Mouse (Mus musculus) Patski (cell line): ENCODE measurements around the gene Zbtb32. TPM values are rescaled to one million over a fixed set of nuclear protein-coding genes. Genes with fewer than 3 reads are reported as not detected.
A peak's percentile ranks its signal among the peaks of the same experiment; 100 is the strongest.

Experiments
- ATAC-seq: fragments of 100-300 bp; one replicate; pipeline ENCODE4 v1.8.0; 2021
- CTCF ChIA-PET: fragments of 350-600 bp; sonication (Branson Sonifier 250); formaldehyde crosslinking; loops from one replicate; lab custom pipeline; 2022; ENCODE audit warnings: inconsistent platforms; lab: Charles Lee
- POLR2A ChIA-PET: fragments of 350-600 bp; sonication (Branson Sonifier 250); formaldehyde crosslinking; loops from one replicate; lab custom pipeline; 2022; ENCODE audit warnings: antibody characterized with exemption, inconsistent platforms; lab: Charles Lee
- DNase-seq: peaks from one replicate; pipeline ENCODE4 v3.0.0-alpha.2; 2011; ENCODE audit warnings: low read depth, low spot score
- H3K27me3 ChIP-seq: fragments of 371-371 bp; one replicate; pipeline ENCODE4 v1.5.1; 2021
- CTCF ChIP-seq: fragments of 100-300 bp; IDR thresholded peaks from one replicate; pipeline ENCODE4 v1.5.1; 2021
- in situ Hi-C: fragments of 300-500 bp; cut with MboI; formaldehyde crosslinking; loops from 3 replicates; pipeline ENCODE4 v1.11.1; 2018; ENCODE audit warnings: low pct_unique_long_range_greater_than_20kb, mixed read lengths
- polyA plus RNA-seq: library from polyadenylated mRNA; unstranded; gene quantifications from one replicate; pipeline ENCODE4 v1.2.3, GENCODE M21; 2021

Zbtb32 gene
- polyA plus RNA-seq, 1 experiment from 2014 or later, result 1.9 TPM

DNA sequence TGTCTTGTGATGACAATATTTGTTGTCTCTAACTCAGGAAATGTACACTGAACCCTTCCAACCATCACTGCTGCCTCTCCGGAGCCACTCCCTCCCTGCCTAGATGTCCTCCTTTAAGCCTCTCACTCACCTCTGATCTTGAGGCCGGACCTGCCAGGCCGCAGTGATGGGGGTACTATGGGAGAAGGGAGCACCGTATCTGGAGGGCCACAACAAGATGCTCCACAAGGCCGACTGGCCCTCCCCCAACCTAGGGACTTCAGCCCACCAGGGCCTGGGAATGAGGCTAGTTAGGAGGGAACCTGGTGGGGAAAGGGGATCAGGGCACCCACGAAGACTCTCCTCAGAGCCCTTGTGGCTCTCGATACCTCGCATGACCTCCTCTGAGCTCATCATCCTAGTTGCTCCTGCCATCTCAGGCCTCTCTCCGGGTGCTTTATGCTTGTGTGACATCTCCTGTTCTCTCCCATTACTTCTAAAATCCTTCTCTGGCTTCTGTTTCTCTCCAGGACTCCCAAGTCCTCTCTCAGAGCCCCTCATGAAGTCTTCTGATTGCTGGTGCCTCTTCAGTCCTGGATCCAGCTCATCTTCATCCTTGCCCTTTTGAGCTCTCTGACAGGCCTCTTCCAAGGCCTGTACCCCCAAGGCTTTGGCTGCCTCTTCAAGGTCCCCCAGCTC, 7.6 kb downstream of the Zbtb32 start:
- in situ Hi-C loops, result no loop called here
- POLR2A ChIA-PET, result interaction anchor here (0.6 to 2.9 kb wide), 4 partner anchors 10 to 25 kb away, joined by 3 to 10 read pairs (median 7); no protein-coding TSS in a partner anchor
- CTCF ChIA-PET, result interaction anchor here (3.1 to 6.9 kb wide), 2 partner anchors 14 to 24 kb away, joined by 31 to 65 read pairs; no protein-coding TSS in a partner anchor

DNA sequence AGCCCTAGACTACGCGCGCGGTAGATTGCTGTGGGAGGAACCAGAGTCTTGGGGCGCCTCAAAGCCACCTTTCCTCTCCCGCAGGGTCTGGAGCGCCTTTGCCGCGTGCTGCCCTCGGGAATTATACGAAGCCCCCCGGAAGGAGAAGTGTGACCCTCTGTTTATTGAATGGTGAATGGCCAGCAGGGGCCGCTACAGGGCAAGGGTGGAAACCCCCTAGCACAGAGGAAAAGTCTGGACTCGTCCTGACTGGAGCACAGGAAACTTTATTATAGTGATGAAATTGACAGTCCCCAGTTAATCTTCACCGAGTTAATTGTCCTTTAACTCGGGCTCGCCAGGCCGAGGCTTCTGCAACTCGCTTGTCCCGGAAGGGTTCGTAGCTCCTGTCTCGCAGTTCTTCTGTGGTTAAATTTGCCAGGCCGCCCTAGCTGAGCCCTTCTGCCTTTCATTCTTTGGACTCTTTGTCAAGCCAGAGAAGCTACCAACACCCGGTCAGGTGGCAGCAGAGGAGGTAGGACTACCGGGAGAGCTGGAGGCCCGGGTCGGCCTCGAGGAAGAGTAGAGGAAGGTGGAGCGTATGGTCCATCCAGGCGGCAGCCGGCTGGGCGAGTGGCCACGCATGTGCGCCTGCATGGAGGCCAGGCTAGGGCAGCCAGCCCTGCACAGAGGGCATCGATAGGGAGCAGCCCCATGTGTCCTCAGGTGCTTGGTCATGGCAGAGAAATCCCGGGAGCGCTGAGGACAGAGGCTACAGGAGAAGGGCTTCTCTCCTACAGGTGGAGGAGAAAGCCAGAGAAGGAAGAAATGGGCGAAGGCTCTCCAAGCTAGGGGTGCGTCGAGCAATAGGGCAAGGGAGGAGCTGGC, 9.0 kb downstream of the Zbtb32 start:
- ChIA-PET POLR2A (interaction anchor here (0.6 to 2.9 kb wide), 3 partner anchors 25 to 62 kb away, joined by 3 to 10 read pairs (median 5); partner anchors contain the start of gene Cox6b1), CTCF (interaction anchor here (1.0 to 6.9 kb wide), 7 partner anchors 9 to 34 kb away, joined by 3 to 65 read pairs (median 5); partner anchors contain the start of genes Gm49396, Psenen, U2af1l4 and Zbtb32)
- ATAC-seq (peak; percentile 69), DNase-seq (peak; percentile 61)
- no peaks in the 10 kb centered on the region for H3K27me3 ChIP-seq
- no peak for TF ChIP-seq CTCF
- in situ Hi-C loops, result no loop called here

More for the DNA sequence above, 7.6 kb downstream of the Zbtb32 start:
- DNase-seq (no peak), ATAC-seq (no peak)
- H3K27me3 ChIP-seq, result no peaks in the 10 kb centered on the region
- no peak for TF ChIP-seq CTCF

DNA sequence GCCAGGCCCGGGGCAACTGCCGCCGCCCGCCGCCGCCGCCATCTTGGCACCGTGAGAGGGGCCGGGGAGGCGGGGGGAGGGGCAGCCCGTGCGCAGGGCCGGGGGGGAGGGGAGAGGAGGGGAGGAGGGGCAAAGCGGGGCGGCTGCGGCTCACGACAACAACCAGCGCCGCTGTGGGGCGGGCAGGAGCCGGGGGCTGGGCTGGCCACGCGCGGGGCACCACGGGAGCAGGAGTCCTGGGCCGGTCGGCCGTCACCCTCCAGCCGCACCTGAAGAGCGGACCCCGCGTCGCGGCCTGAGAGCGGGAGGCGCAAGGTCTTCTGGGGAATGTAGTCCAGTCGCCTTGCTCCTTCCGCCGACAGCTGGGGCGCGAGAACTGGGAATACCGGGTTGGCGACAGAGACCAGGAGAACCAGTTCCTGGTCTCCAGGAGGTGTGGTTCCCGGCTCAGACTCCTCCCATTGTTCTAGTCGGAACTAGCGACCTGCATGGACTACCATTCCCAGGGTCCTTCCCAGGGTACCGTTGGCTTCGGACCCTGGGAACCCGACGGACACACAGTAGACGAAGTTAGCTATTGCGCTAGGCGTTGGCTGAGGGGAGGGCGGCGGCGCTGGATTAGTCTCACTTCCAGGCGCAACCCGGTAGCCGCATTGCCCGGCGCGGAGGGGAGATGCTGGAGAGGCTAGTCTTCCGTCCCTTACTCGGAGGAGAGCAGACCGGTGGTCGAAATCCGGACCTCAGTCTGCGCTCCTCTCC, 9.9 kb downstream of the Zbtb32 start, which contains the start of gene Kmt2b:
TSS of gene Kmt2b (minus strand) at position 51 of the 759 bp plus-strand sequence.
- in situ Hi-C loops, result no loop called here
- DNase-seq (peak; percentile 94), ATAC-seq (peak; percentile 92)
- POLR2A ChIA-PET, result interaction anchor here (0.8 to 2.9 kb wide), 5 partner anchors 13 to 37 kb away, joined by 3 to 10 read pairs (median 5); partner anchors contain the start of gene Cox6b1
- TF ChIP-seq CTCF, result no peak
- CTCF ChIA-PET, result interaction anchor here (1.0 to 6.9 kb wide), 6 partner anchors 10 to 35 kb away, joined by 3 to 65 read pairs (median 7); partner anchors contain the start of genes Gm49396, Psenen, U2af1l4 and Zbtb32
- no peaks in the 10 kb centered on the region for H3K27me3 ChIP-seq

DNA sequence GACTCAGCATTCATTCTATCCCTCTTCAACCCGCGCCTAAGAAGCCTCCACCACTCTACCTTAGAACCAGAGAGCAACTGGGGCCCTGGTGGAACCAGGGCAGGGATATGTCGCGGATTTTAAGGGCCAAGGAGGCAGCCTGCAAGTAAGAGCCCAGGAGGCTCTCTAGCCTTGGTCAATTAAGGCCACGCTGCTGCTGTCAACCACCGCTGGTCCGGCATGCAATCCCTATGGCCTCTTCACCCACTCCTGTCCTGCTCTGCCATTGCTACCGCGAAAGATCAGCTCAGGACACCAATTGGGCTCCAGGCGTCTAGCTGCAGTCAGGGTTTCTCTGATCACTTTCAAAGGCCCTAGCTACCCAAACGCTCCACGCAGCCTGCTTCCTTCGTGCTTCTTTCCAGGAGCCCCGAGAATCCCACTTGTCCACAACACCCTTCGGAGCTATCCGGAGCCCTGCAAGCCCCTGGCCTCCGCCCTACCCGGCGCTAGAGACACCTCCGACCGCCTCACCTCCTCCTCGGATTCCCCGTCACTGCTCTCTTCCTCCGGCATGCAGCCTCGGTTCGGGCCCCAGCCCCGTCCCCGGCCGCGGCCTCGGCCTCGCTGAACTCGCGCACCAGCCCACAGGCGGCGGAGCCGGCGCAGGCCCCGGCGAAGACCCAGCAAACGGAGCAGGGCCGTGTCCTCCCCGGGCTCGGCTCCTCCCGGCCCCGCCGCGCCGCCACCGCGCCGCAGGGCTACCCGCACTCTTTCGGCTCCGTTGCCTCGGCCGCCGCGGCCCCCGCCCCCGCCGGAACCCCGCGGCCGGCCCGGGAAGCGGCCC, 10.7 kb downstream of the Zbtb32 start:
- ATAC-seq, result no peak
- ChIA-PET CTCF (interaction anchor here (1.0 to 6.9 kb wide), 3 partner anchors 17 to 36 kb away, joined by 3 to 65 read pairs (median 31); no protein-coding TSS in a partner anchor), POLR2A (interaction anchor here (0.8 to 2.9 kb wide), 4 partner anchors 13 to 31 kb away, joined by 3 to 10 read pairs (median 5); no protein-coding TSS in a partner anchor)
- in situ Hi-C loops, result no loop called here
- no peaks in the 10 kb centered on the region for H3K27me3 ChIP-seq
- TF ChIP-seq CTCF, result no peak
- DNase-seq, result no peak

DNA sequence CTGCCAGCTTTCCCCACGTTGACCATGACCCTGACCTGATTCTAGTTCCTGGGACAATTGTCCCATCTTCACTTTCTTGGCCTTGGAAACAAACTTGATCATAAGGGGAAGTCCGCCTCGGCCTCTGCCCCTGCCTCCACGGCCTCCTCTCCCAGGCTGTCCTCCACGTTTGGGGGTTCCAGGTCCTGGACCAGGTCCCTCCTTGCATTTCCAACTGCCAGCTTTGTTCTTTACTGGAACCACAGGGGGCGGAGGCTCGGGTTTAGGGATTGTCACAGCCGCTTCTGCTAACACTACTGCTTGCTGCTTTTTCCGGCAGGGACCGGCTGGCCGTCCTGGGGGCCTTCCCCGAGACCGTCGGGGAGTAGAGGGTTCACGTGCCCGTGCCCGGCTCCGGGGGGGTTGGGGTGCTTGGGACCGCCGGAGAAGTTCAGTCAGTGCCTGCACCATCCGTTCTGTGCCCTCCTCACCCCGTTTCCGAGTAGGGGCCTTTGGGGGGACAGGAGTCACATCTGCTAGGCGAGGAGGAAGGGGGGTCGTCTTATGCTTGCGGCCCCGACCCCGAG, 12.2 kb downstream of the Zbtb32 start:
- no peaks in the 10 kb centered on the region for H3K27me3 ChIP-seq
- in situ Hi-C loops, result no loop called here
- ATAC-seq, result no peak
- ChIA-PET CTCF (no interaction called here), POLR2A (interaction anchor here (2.4 kb wide), 1 partner anchor 13 kb away, joined by 12 read pairs; no protein-coding TSS in a partner anchor)
- TF ChIP-seq CTCF, result no peak
- DNase-seq, result no peak

DNA sequence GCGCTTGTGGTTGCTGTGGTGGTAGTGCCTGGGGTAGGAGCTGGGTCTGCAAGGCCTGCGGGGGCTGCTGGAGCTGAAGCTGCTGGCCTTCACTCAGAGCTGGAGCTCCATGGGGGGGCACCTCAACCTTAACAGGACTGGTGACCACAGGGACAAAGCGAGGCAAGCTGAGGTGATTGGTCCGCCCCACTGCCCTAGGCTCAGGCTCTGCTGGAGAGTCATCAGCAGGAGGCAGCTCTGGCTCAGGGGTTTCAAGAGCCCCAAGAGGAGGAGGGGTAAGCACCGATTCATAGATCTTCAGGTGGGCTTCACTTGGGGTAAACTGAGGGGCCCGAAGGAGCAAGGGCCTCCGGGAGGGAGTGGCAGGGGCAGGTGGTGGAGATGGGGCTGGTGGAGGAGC, 13.5 kb downstream of the Zbtb32 start:
- TF ChIP-seq CTCF, result no peak
- DNase-seq (no peak), ATAC-seq (no peak)
- CTCF ChIA-PET, result interaction anchor here (1.4 kb wide), 2 partner anchors 12 to 14 kb away, joined by 4 to 5 read pairs; no protein-coding TSS in a partner anchor
- no peaks in the 10 kb centered on the region for H3K27me3 ChIP-seq
- POLR2A ChIA-PET, result interaction anchor here (1.2 to 2.4 kb wide), 2 partner anchors 12 to 32 kb away, joined by 3 to 12 read pairs; no protein-coding TSS in a partner anchor
- in situ Hi-C loops, result no loop called here

DNA sequence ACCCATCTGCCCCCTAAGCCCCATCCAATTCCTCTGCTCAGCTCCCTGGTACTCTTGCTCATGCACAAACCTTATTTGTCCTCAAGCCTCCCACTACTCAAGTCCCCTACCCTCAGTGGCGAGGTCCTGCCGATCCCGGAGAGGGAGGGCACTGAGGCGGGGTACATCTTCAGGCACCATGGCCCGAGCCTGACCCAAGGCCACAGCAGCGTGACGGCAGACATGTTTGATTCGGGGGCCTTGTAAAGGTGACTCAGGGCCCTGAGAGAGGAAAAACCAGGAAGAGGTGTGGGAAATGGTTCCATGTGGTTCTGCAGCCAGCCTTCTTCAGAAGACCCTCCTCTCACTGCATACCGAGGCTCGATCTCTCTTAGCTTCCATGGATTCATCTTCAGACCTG, 14.4 kb downstream of the Zbtb32 start:
- ChIA-PET CTCF (interaction anchor here (1.4 kb wide), 2 partner anchors 11 to 13 kb away, joined by 4 to 5 read pairs; no protein-coding TSS in a partner anchor), POLR2A (interaction anchor here (2.4 kb wide), 1 partner anchor 11 kb away, joined by 12 read pairs; no protein-coding TSS in a partner anchor)
- ATAC-seq, result no peak
- H3K27me3 ChIP-seq, result no peaks in the 10 kb centered on the region
- TF ChIP-seq CTCF, result no peak
- DNase-seq, result no peak
- in situ Hi-C loops, result no loop called here

DNA sequence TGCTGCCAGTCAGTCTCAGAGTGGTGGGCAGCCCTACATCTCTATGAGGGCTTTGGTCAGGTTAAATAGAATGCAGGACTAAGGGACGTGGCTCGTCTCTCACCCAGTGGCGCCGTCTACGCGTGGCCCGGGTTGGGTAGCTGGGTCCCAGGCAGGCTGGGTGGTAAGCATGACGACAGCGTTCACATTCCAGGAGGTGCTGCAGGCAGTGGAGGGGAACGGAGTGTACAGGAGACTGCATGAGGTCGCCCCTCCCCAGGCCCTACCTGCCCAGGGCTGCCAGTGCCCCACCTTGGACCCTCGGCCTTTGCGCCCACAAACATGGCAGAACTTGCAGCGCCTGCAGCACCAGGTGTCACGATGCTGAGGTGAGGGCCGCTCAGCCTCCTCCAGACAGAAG, 17.2 kb downstream of the Zbtb32 start:
- ChIA-PET POLR2A (interaction anchor here (1.2 kb wide), 1 partner anchor 8 kb away, joined by 3 read pairs; no protein-coding TSS in a partner anchor), CTCF (interaction anchor here (1.1 to 1.2 kb wide), 2 partner anchors 9 to 10 kb away, joined by 3 to 6 read pairs; no protein-coding TSS in a partner anchor)
- in situ Hi-C loops, result no loop called here
- H3K27me3 ChIP-seq, result no peaks in the 10 kb centered on the region
- DNase-seq (no peak), ATAC-seq (peak; percentile 54)
- no peak for TF ChIP-seq CTCF
